In genomic region chr3:116062141-116062540, GRCm38 (mm10) we compare ENCODE assay signal across 26 mouse cellular contexts. TPM values are rescaled to one million over a fixed set of nuclear protein-coding genes. Genes with fewer than 3 reads are reported as not detected.
A peak's percentile ranks its signal among the peaks of the same experiment; 100 is the strongest.
DNase-seq lines count a peak whose midpoint lies in the region; ATAC-seq and TF ChIP-seq lines count a peak whose summit lies in the region.
"Had no signal": no experiment of that assay in that cellular context is flagged by ENCODE, and none has a peak within 500 bp of the region (broad histone marks: within the 10 kb centered on the region; RNA-seq: fewer than 3 reads in every experiment).

No protein-coding gene starts in this region.

- WGBS in heart, embryonic 12.5 days = 91% methylated on average over 2 of the region's 2 CpGs
- 91% methylated on average over 2 of the region's 2 CpGs for WGBS in midbrain, postnatal 0 days

- H3K9ac ChIP-seq in heart, embryonic 12.5 days = no peak overlapping the region
- H3K9ac ChIP-seq in midbrain, postnatal 0 days (replicated peaks; ENCODE audit: low read length, poor library complexity, severe bottlenecking) = no peak overlapping the region

- no peak overlapping the region for H3K27ac ChIP-seq in heart, embryonic 12.5 days (ENCODE audit: poor library complexity, severe bottlenecking)
- H3K27ac ChIP-seq in midbrain, postnatal 0 days (ENCODE audit: low read depth, low read length) = no peak overlapping the region

- TF ChIP-seq CTCF in midbrain, postnatal 0 days (IDR thresholded peaks at IDR 0.05) = no peak

- DNase-seq in 3134 (ENCODE audit: extremely low read depth, insufficient read length, low spot score) (peak; percentile 7), 3T3-L1 (ENCODE audit: low read depth, low spot score) (peak; percentile 70), 416B (ENCODE audit: low read depth) (peak; percentile 25), NIH3T3 (ENCODE audit: low read depth) (peak; percentile 56)
- DNase-seq in midbrain, postnatal 0 days (ENCODE audit: low spot score) = no peak
- no peak for DNase-seq in adrenal gland, adult 8-10 months
- DNase-seq: adrenal gland, adult 2 months; adrenal gland, postnatal 10 days; adrenal gland, postnatal 14 days; adrenal gland, postnatal 25 days; adrenal gland, postnatal 36 days; B cell, adult 2 months; cerebellum, adult 11 months; cerebellum, adult 11-12 months; cerebellum, adult 18-20 months; cerebellum, adult 2 months; cerebellum, adult 8-10 months; cerebellum, adult 9-10 months; cerebellum, adult 9-11 months had no signal

- H3K4me3 ChIP-seq in heart, embryonic 12.5 days = no peak overlapping the region
- no peak overlapping the region for H3K4me3 ChIP-seq in midbrain, postnatal 0 days (ENCODE audit: low read depth, low read length)

- H3K4me1 ChIP-seq in heart, embryonic 12.5 days (replicated peaks) = no peaks in the 10 kb centered on the region
- no peaks in the 10 kb centered on the region for H3K4me1 ChIP-seq in midbrain, postnatal 0 days (ENCODE audit: insufficient read depth, low read length)

- ATAC-seq in heart, embryonic 12.5 days (ENCODE audit: insufficient number of reproducible peaks, low FRiP score) = no peak
- no peak for ATAC-seq in midbrain, postnatal 0 days (ENCODE audit: low FRiP score)
- no peak for ATAC-seq in erythroid progenitor cell, adult 5-6 weeks (replicated peaks; ENCODE audit: low FRiP score, poor library complexity, severe bottlenecking)
- ATAC-seq: activated CD4-positive, CD25-positive, alpha-beta regulatory T cell, adult 4 months; CD4-positive, CD25-positive, alpha-beta regulatory T cell, adult 4 months; Patski had no signal

- H3K27me3 ChIP-seq in heart, embryonic 12.5 days (replicated peaks) = no peaks in the 10 kb centered on the region
- H3K27me3 ChIP-seq in midbrain, postnatal 0 days (ENCODE audit: insufficient read depth, low read length) = no peaks in the 10 kb centered on the region
- H3K27me3 ChIP-seq: CH12.LX, Patski had no signal

- no peak overlapping the region for H3K4me2 ChIP-seq in heart, embryonic 12.5 days
- H3K4me2 ChIP-seq in midbrain, postnatal 0 days (ENCODE audit: low read depth, low read length, poor library complexity, severe bottlenecking) = no peak overlapping the region

- H3K9me3 ChIP-seq in heart, embryonic 12.5 days (replicated peaks) = no peaks in the 10 kb centered on the region
- no peaks in the 10 kb centered on the region for H3K9me3 ChIP-seq in midbrain, postnatal 0 days (ENCODE audit: low read length)
- H3K9me3 ChIP-seq: G1E had no signal

- no peaks in the 10 kb centered on the region for H3K36me3 ChIP-seq in heart, embryonic 12.5 days
- no peaks in the 10 kb centered on the region for H3K36me3 ChIP-seq in midbrain, postnatal 0 days (ENCODE audit: insufficient read depth, low read length)
- H3K36me3 ChIP-seq: G1E had no signal

RNA-seq across cellular contexts. Expression of gene Extl2, which starts 54.9 kb away (rescaled TPM):
- 25.4 and 26.5 TPM in 2 replicates for polyA plus RNA-seq in heart, embryonic 12.5 days (2016; fragmentation: Nextera tagmentation; extraction: Ambion mirVana)
- 34.6 and 35.7 TPM in 2 replicates for total RNA-seq in midbrain, postnatal 0 days (2014; rRNA removed)
- 34.7 and 39.2 TPM in 2 replicates for polyA plus RNA-seq in midbrain, postnatal 0 days (2015; fragmentation: Nextera tagmentation; extraction: Ambion mirVana)
- total RNA-seq in erythroid progenitor cell, adult 5-6 weeks (2015; ENCODE audit: low replicate concordance) = 4.2 and 46.9 TPM in 2 replicates
- 0.61 and 3.3 TPM in 2 replicates for total RNA-seq in erythroid progenitor cell, adult 5-6 weeks (2017; ENCODE audit: low replicate concordance)
- 10 to 100 TPM; 23.5 to 26.9 (median 26.2) TPM for total RNA-seq in adrenal gland, adult 8-10 months (2022)

RNA-seq across cellular contexts. Expression of gene Slc30a7, which starts 54.9 kb away (rescaled TPM):
- 19.9 and 21.3 TPM in 2 replicates for polyA plus RNA-seq in heart, embryonic 12.5 days (2016; fragmentation: Nextera tagmentation; extraction: Ambion mirVana)
- 28.6 and 46.6 TPM in 2 replicates for total RNA-seq in midbrain, postnatal 0 days (2014; rRNA removed)
- 9.0 and 10.6 TPM in 2 replicates for polyA plus RNA-seq in midbrain, postnatal 0 days (2015; fragmentation: Nextera tagmentation; extraction: Ambion mirVana)
- total RNA-seq in erythroid progenitor cell, adult 5-6 weeks (2015; ENCODE audit: low replicate concordance) = 2.9 and 17.3 TPM in 2 replicates
- 1.8 and 2.4 TPM in 2 replicates for total RNA-seq in erythroid progenitor cell, adult 5-6 weeks (2017; ENCODE audit: low replicate concordance)
- 10 to 100 TPM; 44.6 to 47.6 (median 46.0) TPM for total RNA-seq in adrenal gland, adult 8-10 months (2022)

Comparison
In these comparisons a context has a peak if more than half of its experiments do, and no peak if none do; other contexts are left out.
1. DNase-seq: peak in 3134 (single experiment), 3T3-L1 (single experiment), 416B (single experiment) and NIH3T3 (single experiment); none in midbrain, postnatal 0 days (single experiment) and adrenal gland, adult 8-10 months (single experiment).